Mouse (Mus musculus): ENCODE data around the gene Znrf3.

Znrf3 gene

DNA sequence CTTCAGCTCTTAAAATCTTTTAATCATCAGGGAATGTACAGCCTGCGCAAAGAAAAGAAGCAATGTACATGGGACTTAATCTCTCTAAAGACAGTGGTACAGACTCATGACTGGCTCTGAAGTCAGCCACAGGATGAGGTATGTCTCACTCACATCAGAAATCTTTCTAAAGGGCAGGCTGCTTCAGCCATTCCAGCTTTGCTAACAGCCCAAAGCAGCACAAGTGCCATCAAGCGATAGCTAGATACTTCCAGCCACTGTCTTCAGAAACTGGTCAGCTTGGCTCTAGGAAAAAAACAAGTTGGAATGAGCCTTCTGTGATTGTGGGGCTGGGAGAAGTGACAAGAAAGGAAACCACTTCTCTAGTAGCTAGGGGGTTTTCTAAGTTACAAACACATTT is 7.0 kb downstream of the Znrf3 start:
- DNase-seq = peak; percentile 77

GRCm38 (mm10) chr11:5436988-5437387 is 7.7 kb downstream of the Znrf3 start:
- no peak for DNase-seq

DNA sequence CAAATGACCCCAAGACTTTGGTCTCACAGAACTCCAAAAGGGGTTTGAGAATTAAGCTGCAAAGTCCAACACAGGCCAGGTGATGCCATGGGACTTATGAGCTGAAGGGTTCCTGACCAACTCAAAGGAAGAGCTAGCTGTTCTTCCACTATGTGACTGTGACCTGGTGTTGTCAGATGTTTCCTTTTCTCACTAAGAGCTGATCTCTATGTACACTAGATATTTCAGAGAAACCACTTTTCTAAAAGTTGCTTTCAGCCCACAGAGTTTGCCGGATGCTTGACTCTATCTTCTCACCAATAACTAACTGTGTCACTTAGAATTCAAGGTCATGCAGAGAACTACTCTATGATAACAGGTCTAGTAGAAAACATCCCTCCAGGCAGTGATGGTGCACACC is 9.2 kb downstream of the Znrf3 start:
- peak; percentile 61 for DNase-seq

GRCm38 (mm10) chr11:5432330-5432729 is 12.3 kb downstream of the Znrf3 start:
- peak; percentile 75 for DNase-seq

DNA sequence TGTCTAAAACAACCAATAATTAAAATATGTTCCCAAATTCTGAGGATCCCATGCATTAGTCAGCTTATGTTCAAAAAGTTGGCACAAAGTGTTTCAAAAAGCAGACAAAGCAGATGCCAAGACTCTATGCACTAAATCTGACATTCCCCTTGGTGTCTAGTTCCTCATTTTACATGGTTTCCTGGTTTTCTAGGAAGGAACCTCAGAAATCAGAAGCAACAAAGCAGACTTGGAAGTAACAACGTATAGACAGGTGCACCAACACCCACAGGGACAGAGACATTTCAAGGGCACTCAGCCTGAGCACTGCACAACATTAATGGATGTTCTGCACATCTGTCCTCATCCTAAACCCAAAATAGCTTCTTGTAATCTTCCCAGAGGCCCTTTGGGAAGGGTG is 13.8 kb downstream of the Znrf3 start:
- peak; percentile 55 for DNase-seq

- DNase-seq = peak; percentile 52
These were observed 15.1 kb downstream of the Znrf3 start for GRCm38 (mm10) chr11:5429396-5430190.

GRCm38 (mm10) chr11:5427251-5427650 is 17.4 kb downstream of the Znrf3 start:
- peak; percentile 23 for DNase-seq

- peak; percentile 58 for DNase-seq
These were observed 18.3 kb downstream of the Znrf3 start for GRCm38 (mm10) chr11:5426317-5426716.

DNA sequence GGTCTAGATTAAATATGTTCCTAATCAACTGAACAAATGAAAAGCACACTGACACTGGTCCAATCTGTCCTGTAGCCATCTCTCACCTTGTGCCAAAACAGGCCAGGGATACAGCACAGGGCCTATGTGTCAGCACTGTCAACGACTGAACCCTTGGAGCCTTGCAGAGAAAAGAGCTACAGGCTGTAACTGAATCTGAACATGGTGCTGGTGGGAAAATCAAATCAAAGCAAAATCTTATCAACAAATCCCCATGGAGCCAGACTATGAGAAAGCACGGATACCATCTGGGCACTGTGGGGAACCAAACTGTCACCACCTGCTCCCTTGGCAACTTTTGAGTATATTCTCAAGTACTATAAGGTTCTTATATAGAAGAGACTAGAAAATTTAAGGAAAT is 19.5 kb downstream of the Znrf3 start:
- peak; percentile 61 for DNase-seq

GRCm38 (mm10) chr11:5424185-5424584 is 20.5 kb downstream of the Znrf3 start:
- DNase-seq = no peak

GRCm38 (mm10) chr11:5423000-5423399 is 21.6 kb downstream of the Znrf3 start:
- DNase-seq = peak; percentile 71

DNA sequence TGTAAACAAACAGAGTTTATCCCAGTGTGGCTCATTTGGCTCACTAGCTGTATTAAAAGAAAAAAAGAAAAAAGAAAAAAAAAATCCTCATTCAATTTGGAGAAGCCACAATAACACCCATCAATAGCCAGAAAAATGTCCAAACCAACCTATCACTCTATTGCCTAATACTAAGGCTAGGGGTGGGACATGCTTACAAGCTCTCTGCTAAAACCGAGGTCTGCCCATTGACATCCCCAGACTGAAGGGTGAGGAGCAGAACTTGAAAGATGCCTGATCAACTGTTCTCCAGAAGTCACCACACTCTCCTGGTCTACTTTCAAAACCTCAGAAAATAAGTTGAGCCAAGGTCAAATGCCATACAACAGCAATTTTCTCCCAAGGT is 22.4 kb downstream of the Znrf3 start:
- DNase-seq = peak; percentile 66

GRCm38 (mm10) chr11:5421506-5422251 is 23.0 kb downstream of the Znrf3 start:
- peak; percentile 95 for DNase-seq

GRCm38 (mm10) chr11:5415617-5416338 is 28.9 kb downstream of the Znrf3 start:
- peak; percentile 93 for DNase-seq

GRCm38 (mm10) chr11:5414856-5415616 is 29.6 kb downstream of the Znrf3 start:
- DNase-seq = peak; percentile 25

- DNase-seq = peak; percentile 53
These were observed 31.9 kb downstream of the Znrf3 start for GRCm38 (mm10) chr11:5412644-5413190.

DNA sequence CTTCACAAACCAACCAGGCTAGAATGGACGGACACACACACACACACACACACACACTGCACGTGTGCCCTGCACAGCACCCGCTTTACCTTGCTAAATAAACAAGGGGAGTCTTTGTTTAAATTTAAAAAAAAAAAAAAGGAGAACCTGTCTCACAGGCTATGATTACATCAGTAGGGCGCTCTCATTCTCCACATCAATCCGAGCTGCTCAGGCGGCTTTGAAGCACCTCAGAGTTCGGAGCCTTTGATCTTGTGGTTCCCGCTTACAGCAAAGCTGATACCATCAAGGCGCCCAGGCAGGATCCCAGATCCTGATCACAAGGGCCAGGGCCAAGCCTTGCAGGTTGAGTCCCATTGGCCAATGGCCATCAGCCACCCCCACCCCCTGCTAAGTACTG is 33.1 kb downstream of the Znrf3 start:
- DNase-seq = peak; percentile 67

DNA sequence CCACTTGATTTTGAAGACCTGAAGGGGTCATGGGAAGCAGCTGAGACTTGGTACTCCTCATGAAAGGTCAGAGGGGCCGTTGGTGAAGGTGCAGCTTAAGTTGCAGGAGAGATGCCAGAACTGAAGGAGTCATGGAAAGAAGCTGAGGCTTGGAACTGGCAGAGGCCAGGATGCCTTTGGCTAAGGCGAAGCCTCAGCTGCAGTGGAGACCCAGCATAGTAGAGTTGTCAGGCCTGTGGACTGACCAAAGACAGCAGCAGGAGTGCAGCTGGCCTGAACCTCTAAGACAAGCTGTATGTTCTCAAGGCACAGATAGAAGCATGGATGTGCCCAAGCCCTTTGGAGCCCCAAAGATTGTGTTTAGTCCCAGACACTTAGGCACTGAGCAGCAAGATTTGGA is 40.5 kb downstream of the Znrf3 start:
- peak; percentile 84 for DNase-seq

DNA sequence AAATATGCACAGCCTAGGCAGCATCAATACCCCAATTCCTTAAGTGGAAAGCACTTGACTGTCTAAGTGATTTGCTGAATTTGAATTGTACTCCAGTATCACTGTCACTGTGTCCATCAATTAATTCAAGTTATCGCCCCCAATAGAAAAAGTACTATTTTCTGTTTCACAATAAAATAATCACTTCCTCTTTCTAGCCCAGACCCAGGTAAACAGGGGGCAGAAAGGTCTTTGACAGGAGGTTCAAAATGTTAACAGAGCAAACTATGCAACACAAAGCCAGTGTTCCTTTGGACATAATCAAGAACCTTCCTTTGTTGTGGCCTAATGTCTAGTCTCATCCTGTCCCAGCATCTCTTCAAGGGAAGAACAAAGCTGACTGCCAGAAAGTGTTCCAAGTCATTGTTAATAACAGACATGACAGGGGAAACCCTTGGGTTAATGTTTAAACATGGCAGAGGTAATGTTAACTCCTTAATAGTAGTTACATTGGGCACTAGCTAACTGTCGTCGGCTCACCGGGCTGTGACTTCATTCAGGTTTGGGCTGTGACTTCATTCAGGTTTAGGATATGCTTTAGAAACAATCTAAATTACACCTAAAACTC is 42.4 kb downstream of the Znrf3 start:
- DNase-seq = no peak

- no peak for DNase-seq
These were observed 46.2 kb downstream of the Znrf3 start for GRCm38 (mm10) chr11:5398301-5399053.
